Mouse (Mus musculus) frontal cortex, postnatal 25 days (tissue): ENCODE data around the gene Sntn.

Experiments
- DNase-seq, 2 experiments: peaks; one replicate each; pipeline ENCODE4 v3.0.0; 2022; ENCODE audit warnings: low spot score in 2 of 2

The Sntn gene

GRCm38 (mm10) chr14:13670576-13670975 is at the start of gene Sntn:
Gene Sntn (plus strand): TSS chr14:13670876.
- DNase-seq = no peak

GRCm38 (mm10) chr14:13649865-13650264 is 20.8 kb upstream of the Sntn start:
- no peak for DNase-seq

GRCm38 (mm10) chr14:13651039-13651438 is 19.6 kb upstream of the Sntn start:
- no peak for DNase-seq

GRCm38 (mm10) chr14:13651541-13652298 is 19.0 kb upstream of the Sntn start:
- DNase-seq = no peak

- no peak for DNase-seq
These were observed 16.0 kb downstream of the Sntn start for GRCm38 (mm10) chr14:13686716-13687115.

GRCm38 (mm10) chr14:13690426-13690825 is 19.8 kb downstream of the Sntn start:
- DNase-seq = no peak

- DNase-seq = no peak
These were observed 61.6 kb downstream of the Sntn start for GRCm38 (mm10) chr14:13732263-13732662.
